Mouse (Mus musculus): Measurements from ENCODE around the gene Ube2d3. TPM values are rescaled to one million over a fixed set of nuclear protein-coding genes. Genes with fewer than 3 reads are reported as not detected.
"Not testable (repeated sequence)": the region's sequence is repeated elsewhere in the genome, so short reads cannot be mapped to it uniquely, and the experiment has no call there.

Ube2d3 gene
- total RNA-seq, 2 experiments from 2014 or later, result 225 to 229 TPM

- intact Hi-C loops (cut with DNase I), result no loop called here
- Histone ChIP-seq H3K4me3 (no peak overlapping the region), H3K27ac (no peak overlapping the region)
- no peak for DNase-seq (ENCODE audit: extremely low spot score in 1 of 2, low spot score in 2 of 2)
- no peak for TF ChIP-seq CTCF (IDR thresholded peaks at IDR 0.05)
Measured at GRCm38 (mm10) chr3:135480767-135481166, 42.8 kb downstream of the Ube2d3 start.

- Histone ChIP-seq H3K4me3 (no peak overlapping the region), H3K27ac (no peak overlapping the region)
- intact Hi-C loops (cut with DNase I), result no loop called here
- no peak for TF ChIP-seq CTCF (IDR thresholded peaks at IDR 0.05)
- DNase-seq (ENCODE audit: extremely low spot score in 1 of 2, low spot score in 2 of 2), result no peak
Measured at GRCm38 (mm10) chr3:135481608-135482007, 43.7 kb downstream of the Ube2d3 start.

GRCm38 (mm10) chr3:135484650-135485049 lies 46.7 kb downstream of the Ube2d3 start:
- intact Hi-C loops (cut with DNase I), result not testable (repeated sequence)

GRCm38 (mm10) chr3:135485128-135485899 lies 47.4 kb downstream of the Ube2d3 start, which contains the start of gene Manba:
TSS of gene Manba (plus strand) at chr3:135485611.
- peak; percentile 61 to 67 for DNase-seq (ENCODE audit: extremely low spot score in 1 of 2, low spot score in 2 of 2)
- TF ChIP-seq CTCF (IDR thresholded peaks at IDR 0.05), result no peak; the same call in 1 of the 2 replicates
- H3K4me3 ChIP-seq, result peak within 1 kb of the TSS; percentile 78
- intact Hi-C loops (cut with DNase I), result no loop called here
- H3K27ac ChIP-seq, result peak within 1 kb of the TSS; percentile 70

More at GRCm38 (mm10) chr3:135484650-135485049, 46.7 kb downstream of the Ube2d3 start:
- not testable (repeated sequence) for H3K4me3 ChIP-seq; DNase-seq (ENCODE audit: extremely low spot score in 1 of 2, low spot score in 2 of 2); H3K27ac ChIP-seq

GRCm38 (mm10) chr3:135485900-135486241 lies 47.9 kb downstream of the Ube2d3 start:
- Histone ChIP-seq H3K4me3 (peak overlapping the region; percentile 78), H3K27ac (peak overlapping the region; percentile 70)
- intact Hi-C loops (cut with DNase I), result no loop called here
- DNase-seq (ENCODE audit: extremely low spot score in 1 of 2, low spot score in 2 of 2), result no peak
- TF ChIP-seq CTCF (IDR thresholded peaks at IDR 0.05), result no peak

- intact Hi-C loops (cut with DNase I), result no loop called here
- Histone ChIP-seq H3K4me3 (no peak overlapping the region), H3K27ac (no peak overlapping the region)
- no peak for TF ChIP-seq CTCF (IDR thresholded peaks at IDR 0.05)
- no peak for DNase-seq (ENCODE audit: extremely low spot score in 1 of 2, low spot score in 2 of 2)
Measured at GRCm38 (mm10) chr3:135486351-135486750, 48.4 kb downstream of the Ube2d3 start.

GRCm38 (mm10) chr3:135487803-135488202 lies 49.9 kb downstream of the Ube2d3 start:
- DNase-seq (ENCODE audit: extremely low spot score in 1 of 2, low spot score in 2 of 2), result no peak
- Histone ChIP-seq H3K4me3 (no peak overlapping the region), H3K27ac (no peak overlapping the region)
- TF ChIP-seq CTCF (IDR thresholded peaks at IDR 0.05), result no peak
- intact Hi-C loops (cut with DNase I), result no loop called here

- no peak for DNase-seq (ENCODE audit: extremely low spot score in 1 of 2, low spot score in 2 of 2)
- TF ChIP-seq CTCF (IDR thresholded peaks at IDR 0.05), result no peak
- intact Hi-C loops (cut with DNase I), result no loop called here
- Histone ChIP-seq H3K4me3 (no peak overlapping the region), H3K27ac (no peak overlapping the region)
Measured at GRCm38 (mm10) chr3:135489865-135490520, 52.0 kb downstream of the Ube2d3 start.

- no peak for DNase-seq (ENCODE audit: extremely low spot score in 1 of 2, low spot score in 2 of 2)
- intact Hi-C loops (cut with DNase I), result no loop called here
- TF ChIP-seq CTCF (IDR thresholded peaks at IDR 0.05), result no peak
- Histone ChIP-seq H3K4me3 (no peak overlapping the region), H3K27ac (no peak overlapping the region)
Measured at GRCm38 (mm10) chr3:135491102-135491501, 53.2 kb downstream of the Ube2d3 start.

- H3K27ac ChIP-seq; DNase-seq (ENCODE audit: extremely low spot score in 1 of 2, low spot score in 2 of 2); intact Hi-C loops (cut with DNase I): not testable (repeated sequence)
Measured at GRCm38 (mm10) chr3:135493320-135493719, 55.4 kb downstream of the Ube2d3 start.

GRCm38 (mm10) chr3:135497956-135498355 lies 60.0 kb downstream of the Ube2d3 start:
- intact Hi-C loops (cut with DNase I); DNase-seq (ENCODE audit: extremely low spot score in 1 of 2, low spot score in 2 of 2): not testable (repeated sequence)

More at GRCm38 (mm10) chr3:135493320-135493719, 55.4 kb downstream of the Ube2d3 start:
- not testable (repeated sequence) for H3K4me3 ChIP-seq

GRCm38 (mm10) chr3:135498891-135499290 lies 60.9 kb downstream of the Ube2d3 start:
- intact Hi-C loops (cut with DNase I), result no loop called here
- H3K27ac ChIP-seq, result no peak overlapping the region
- no peak for DNase-seq (ENCODE audit: extremely low spot score in 1 of 2, low spot score in 2 of 2)
- H3K4me3 ChIP-seq, result no peak overlapping the region
- no peak for TF ChIP-seq CTCF (IDR thresholded peaks at IDR 0.05)

More at GRCm38 (mm10) chr3:135497956-135498355, 60.0 kb downstream of the Ube2d3 start:
- not testable (repeated sequence) for H3K27ac ChIP-seq, H3K4me3 ChIP-seq

All from left cerebral cortex, adult 2 months (tissue).